Mouse (Mus musculus) fat pad, adult 2 months (tissue): Measurements from ENCODE around the gene Stard7.
A peak's percentile ranks its signal among the peaks of the same experiment; 100 is the strongest.
"Not testable (repeated sequence)": the region's sequence is repeated elsewhere in the genome, so short reads cannot be mapped to it uniquely, and the experiment has no call there.

Experiments used
- DNase-seq: peaks from one replicate; pipeline ENCODE4 v3.0.0-alpha.2; 2011; ENCODE audit warnings: low read depth, low spot score; ENCODE audit errors: extremely low read depth

The Stard7 gene

DNA sequence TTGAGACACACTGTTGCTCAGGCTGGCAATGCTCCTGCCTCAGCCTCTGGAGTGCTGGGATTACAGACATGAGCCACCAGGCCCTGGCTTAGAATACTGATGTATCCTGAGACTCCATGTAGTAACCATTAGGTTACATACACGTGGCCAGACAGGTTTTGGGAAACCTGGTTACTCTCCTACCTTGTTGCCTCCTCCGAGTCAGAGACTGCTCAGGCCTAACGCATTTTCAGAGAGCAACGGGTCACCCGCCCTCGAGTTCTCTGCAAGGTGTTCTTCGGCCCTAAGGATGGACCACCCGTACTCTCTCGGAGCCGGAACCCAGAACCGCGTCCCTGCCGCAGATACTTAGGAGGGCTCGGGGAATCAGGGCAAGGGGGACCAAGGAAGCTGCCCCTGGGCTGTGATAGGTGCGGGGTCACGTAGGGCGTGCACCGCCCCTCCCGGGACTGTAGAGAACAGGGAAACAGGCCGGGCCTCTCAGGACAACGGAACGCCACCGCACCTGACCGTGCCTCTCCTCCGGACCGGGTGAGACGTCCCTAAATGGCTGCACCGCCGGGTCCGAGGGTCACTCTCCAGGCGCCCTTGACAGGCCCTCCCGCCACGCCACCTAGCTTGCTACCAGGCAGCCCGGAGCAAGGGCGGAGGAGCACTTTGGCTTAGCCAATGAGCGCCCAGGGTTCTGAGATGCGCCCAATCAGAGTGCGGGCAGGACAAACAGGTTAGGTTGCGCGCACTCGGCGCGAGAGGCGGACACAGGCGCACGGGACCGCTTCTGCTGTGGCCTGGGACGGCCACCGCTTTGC, at the start of gene Stard7:
Stard7 (plus strand) TSS at position 728 of the 809 bp plus-strand sequence.
- peak; percentile 73 for DNase-seq

DNA sequence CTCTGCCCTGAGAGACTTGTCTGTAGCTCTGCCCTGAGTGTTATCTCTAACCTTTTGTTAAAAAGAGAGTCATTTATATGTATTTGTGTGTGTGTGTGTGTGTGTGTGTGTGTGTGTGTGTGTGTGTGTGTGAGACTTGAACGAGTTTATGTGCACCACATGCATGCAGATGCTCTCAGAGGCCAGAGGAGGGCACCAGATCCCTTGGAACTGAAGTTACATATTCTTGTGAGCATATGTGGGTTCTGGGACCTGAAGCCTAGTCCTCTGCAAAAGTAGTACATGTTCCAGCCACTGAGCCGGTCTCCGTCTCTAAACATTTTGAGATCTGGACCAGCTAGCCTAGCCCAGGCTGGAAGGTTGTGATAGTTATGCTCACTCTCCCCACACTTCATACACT, 44.8 kb upstream of the Stard7 start:
- DNase-seq, result no peak

DNA sequence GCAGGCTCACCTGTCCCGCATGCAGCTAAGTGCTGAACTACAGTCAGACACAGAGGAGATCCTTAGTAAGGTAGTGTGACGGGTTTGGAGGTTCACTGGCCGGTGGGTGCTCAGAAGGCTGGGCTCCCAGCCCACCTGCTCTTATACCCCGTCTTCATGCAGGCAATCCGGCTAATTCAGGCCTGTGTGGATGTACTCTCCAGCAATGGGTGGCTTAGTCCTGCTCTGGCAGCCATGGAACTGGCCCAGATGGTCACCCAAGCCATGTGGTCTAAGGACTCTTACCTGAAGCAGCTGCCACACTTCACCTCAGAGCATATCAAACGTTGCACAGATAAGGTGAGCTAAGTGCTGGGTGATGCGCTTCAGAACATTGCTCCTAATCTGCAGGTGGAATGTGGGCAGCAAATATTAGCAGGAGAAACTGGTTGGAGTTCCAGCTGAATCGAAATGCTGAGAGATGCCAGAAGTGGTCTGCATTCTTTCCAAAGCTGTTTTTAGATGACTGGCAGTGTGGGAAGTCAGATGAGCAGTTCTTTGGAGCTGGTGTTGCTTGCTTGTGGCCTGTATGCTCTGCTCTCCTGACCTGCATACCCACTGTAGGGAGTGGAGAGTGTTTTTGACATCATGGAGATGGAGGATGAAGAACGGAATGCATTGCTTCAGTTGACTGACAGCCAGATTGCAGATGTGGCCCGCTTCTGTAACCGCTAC, 32.0 kb upstream of the Stard7 start:
- DNase-seq, result no peak

DNA sequence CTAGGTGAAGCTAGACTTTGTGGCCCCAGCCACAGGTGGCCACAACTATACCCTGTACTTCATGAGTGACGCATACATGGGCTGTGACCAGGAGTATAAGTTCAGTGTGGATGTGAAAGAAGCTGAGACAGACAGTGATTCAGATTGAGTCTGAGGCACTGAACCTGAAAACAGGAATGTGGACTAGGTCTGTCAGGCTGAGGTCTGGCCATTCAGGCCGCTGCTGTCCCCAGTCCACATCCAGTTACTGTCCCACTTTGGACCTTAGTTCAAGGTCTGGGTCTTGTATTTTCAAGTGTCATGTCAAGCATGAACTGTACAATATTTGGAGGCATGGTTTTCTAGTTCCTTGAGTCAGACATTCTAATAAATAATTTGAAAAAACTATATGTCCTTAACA, 30.0 kb upstream of the Stard7 start:
- DNase-seq, result no peak

DNA sequence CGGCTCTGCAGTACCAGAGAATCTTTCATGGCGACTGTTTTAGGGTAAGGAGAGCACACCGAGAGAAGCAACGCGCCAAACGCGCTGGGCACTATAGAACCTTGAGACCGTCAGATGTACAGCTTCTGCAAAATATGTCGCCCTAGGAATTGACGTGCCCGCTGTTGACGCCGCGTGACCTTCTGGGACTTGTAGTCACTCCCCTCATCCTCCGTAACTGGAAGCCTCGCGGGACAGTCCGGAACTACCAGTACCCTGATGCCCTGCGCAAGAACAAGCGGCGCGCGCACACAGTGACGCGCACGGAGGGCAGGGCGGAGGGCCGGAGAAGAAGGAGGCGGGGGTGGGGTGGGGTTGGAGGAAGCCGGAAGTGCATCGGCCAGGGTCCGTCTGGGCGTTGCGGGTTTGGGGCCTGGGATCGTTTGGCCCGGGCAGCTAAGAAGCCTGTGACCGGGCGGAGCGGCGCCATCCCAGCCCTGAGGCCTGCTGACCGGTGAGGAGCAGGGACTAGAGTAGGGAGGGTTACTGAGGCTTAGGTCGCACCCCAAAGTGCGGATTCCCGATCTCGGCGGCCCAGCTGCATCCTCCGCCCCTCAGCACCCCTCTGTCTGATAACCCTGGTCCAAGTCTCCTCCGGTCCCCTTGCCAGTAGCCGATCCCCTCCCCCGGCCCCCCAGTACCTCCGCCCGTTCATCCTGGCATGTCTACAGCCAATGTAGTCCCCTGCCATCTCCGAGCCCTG, 22.3 kb upstream of the Stard7 start, which contains the start of the genes Ciao1 and Tmem127:
Ciao1 (minus strand) TSS at position 225 of the 742 bp plus-strand sequence.
Tmem127 (plus strand) TSS at position 317 of the 742 bp plus-strand sequence.
- peak; percentile 92 for DNase-seq

DNA sequence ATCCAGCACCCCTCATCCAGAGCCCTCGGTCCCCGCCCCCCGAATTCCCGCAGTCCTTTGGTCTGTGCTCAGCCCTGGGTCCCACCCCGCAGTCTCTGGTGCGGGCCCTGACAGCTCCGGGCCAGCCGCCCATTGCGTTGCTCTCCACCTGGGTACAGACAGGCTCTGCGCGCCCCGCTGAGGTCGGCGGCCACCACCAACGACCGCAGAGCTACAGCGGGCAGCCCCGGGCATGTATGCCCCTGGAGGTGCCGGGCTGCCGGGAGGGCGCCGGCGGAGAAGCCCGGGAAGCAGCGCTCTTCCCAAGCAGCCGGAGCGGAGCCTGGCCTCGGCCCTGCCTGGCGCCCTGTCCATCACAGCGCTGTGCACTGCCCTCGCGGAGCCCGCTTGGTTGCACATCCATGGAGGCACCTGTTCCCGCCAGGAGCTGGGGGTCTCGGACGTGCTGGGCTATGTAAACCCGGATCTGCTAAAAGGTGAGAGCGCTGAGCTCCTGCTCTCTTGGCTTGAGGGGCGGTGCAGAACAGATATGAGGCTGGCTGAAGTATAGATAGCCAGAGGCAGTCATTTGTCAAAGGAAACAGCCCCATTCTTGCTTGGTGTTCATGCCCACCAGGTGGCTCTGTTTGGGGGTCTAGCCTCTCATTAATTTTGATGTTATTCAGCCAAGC, 21.5 kb upstream of the Stard7 start:
- no peak for DNase-seq

DNA sequence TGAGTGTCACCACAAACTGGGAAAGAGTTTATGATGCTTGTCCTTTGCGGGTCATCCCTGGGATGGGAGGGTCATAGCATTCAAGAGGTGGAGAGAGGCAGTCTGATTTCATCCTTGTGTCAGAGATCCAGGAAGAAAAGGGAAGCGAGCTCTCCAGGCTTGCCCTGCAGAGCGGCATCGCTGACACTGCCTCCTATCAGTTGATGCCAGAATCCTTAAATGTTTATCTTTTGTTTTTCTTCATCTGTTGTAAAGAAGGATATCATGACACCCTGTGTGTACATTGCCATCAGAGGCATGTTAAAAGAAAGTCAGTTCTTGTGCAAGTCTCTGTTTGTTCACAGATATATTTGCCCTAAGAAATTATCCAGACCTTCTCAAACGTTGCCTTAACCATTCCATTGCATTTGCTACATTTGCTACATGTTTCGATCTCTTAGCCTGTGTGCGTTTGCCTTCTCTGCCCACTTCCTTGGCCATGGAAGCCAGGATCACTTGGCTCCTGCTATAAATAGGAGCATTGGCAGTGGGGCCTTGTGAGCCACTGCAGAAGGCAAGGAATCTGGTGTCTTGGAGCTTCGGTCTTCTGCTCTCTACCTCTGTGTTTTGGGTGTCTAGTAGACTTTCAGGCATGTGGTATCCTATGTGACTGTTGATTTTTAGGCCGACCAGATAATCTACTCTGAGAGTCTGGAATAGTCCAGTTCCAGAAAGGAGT, 19.6 kb upstream of the Stard7 start:
- no peak for DNase-seq

DNA sequence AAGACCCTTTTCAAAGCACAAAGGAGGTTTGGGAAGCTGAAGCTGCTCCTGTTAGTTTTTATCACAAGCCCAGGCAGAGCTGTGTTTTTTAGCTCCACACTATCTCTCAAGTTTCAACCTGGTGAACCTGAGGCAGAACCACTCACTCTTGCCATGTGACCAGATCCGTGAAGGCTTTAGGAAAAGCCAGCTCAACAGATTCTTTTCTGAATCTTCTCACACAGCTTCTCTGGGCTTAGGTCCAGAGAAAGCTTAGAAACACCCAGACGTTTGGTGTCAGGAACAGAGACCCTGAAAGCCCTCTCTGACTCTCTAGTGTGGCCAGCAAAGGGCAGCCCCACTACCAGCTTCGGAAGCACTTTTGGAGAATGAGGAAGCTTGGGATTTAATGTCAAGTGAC, 18.6 kb upstream of the Stard7 start:
- DNase-seq, result no peak

DNA sequence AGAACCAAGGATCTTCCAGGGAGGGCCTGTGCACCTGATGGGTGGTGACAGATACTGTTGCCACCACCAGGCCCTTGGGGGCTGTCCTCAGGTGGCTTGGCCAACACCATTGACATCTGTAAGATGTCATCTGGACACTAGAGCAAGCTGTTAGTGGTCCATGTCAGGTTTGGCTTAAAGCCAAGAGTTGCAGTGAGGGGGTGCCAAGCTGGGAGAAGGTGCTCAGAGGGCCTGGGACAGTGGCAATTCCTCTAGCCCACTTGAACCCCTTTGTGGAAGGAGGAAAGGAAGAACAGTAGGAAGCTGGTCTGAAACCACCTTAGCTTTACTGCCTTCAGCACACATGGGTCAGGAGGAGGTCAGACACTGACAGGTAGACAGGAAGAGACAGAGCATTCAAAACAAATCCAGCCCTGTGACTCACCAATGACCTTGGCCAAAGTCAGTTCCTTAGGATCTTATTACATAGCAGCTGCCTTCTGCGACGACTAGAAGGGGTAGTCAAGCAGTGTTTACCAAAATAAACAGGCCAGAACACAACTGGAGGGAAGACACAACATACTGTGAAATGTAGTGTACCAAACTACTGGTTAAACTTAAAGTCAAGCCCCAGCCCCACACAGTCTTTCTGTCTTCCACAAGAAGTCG, 18.0 kb upstream of the Stard7 start:
- no peak for DNase-seq

DNA sequence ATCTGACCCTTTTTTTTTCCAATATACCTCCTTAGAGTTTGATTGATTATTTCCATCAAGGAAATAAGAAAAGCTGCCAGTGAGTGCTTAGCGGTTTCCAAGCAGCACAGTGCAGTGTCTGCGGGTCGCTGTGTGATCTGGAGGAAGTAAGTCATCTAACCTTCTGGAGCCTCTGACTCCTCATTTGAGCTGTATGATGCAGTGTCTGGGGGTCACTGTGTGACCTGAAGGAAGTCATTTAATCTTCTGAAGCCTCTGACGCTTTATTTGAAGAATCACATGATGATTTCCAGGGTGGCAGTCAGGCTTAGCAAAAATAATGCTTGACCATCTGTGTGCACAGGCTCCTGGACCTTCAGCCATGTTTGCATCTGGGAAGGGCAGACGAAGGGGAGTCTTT, 17.2 kb upstream of the Stard7 start:
- no peak for DNase-seq

DNA sequence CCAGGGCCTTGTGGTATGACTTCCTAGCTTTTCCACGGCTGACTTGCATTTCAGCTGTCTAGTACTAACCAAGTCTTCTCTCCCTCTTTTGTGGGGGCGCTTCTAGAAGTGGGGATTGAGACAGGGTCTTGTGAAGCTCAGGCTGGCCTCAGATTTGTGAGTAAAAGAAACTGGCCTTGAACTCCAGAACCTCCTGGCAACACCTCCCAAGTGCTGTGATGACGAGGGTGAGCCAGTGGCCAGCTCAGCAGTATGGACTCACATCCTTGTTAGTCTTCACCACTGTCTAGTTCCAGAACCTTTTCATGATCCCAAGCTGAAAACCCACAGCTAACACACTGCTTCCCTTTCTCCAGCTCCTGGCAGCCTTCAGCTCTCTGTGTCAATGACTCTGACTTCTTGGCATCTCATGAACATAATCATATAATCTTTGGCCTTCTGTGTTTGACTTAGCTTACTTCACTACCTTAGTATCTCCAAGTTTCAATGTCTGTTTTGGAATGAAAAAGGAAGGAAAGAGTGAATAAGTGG, 15.3 kb upstream of the Stard7 start:
- DNase-seq, result no peak

DNA sequence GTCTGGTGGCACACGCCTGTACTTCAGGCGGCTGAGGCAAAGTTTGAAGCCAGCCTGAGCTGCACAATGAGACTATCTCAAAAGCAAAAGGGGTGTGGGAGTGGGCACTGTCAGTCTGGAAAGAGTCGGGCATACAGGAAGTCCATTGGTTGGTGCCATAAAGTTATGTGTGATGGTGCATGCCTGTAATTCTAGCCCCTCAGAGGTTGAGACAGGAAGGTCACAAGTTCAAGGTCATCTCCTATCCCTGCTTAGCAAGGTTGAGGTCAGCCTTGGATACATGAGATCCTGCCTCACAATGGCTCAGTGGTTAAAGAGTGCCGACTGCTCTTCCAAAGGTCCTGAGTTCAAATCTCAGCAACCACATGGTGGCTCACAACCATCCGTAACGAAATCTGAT, 14.7 kb upstream of the Stard7 start:
- DNase-seq, result no peak

DNA sequence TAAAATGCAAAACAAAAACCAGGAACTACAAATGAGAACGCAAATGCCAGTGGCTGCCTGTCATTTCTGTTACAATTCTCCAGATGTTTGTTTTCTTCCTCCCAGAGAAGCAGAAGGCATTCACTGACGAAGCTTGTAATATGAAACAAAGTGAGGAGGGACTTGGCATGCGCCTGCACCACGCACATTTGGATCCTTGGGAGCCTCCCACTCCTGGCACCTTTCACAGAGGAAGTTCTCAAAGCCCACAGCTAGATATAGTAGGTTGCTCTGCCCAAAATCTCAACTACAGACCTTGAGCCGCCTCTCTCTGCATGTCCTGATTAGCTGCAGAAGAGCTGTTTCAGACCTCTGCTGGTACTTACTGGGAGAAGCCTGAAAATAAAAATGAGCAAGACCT, 10.7 kb upstream of the Stard7 start:
- DNase-seq, result no peak

DNA sequence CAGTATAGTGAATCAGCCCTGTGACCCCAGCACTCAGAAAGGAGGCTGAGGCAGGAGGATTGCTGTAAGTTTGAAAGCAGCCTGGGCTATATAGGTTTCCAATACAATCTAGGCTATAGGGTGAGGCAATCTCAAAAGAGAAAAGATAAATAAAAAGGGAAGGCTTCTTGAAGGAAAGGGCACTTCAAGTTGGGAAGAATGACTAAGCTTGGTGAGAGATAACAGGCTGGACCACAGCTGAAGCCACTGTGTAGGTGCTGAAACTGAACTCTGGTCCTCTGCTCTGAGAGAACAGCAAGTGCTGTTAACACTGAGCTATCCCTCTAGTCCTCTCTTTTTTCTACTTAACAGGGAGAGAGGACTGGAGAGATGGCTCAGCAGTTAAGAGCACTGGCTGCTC, 7.5 kb upstream of the Stard7 start:
- no peak for DNase-seq

DNA sequence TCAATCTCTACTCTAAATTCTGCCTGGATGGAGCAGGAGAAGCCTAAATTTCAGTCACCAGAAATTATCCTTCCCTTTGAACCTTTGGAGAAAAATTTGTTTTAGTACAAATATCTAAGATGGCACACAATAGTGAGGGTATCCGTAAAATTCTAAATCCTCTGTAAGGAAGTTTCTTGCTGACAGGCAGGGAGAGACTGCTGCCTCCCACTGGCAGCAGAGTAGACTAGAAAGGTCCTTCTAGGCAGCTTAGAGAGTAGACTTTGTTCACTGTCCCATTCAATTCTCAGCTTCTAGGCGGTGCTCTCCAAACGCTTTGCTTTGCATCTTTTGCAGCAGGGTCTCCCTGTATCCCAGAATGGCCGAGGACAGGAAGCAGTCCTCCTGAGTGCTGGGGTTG, 2.2 kb upstream of the Stard7 start:
- no peak for DNase-seq

DNA sequence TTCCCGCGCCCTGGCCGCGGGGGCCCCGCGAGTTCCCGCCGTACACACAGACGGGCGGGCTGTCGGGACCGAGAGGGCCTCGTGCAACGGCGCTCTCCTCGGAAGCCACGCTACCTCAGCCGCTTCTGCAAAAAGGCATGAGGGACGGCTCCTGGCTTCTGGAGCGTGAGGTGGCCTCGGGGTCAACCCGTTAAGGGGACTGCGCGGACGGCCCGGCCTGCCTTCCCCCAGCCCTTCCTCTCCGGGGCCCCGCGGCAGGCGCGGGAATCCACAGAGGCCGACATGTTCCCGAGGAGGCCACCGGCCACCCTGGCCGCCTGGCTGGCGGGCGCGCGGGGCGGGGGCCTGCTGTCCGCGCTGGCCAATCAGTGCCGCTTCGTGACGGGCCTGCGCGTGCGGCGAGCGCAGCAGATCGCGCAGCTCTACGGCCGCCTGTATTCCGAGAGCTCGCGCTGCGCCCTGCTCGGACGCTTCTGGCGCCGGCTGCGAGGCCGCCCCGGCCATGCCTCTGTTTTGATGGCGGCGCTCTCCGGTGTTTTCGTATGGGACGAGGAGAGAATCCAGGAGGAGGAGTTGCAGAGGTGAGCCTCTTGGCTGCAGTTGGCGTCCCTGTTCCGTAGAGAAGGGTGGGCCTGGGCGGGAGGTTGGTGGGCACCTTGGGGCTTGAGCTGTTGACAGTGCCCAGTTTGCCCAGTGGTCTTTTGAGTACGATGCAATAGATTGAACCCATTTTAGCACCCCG, 453 bp downstream of the Stard7 start:
- DNase-seq, result no peak

DNA sequence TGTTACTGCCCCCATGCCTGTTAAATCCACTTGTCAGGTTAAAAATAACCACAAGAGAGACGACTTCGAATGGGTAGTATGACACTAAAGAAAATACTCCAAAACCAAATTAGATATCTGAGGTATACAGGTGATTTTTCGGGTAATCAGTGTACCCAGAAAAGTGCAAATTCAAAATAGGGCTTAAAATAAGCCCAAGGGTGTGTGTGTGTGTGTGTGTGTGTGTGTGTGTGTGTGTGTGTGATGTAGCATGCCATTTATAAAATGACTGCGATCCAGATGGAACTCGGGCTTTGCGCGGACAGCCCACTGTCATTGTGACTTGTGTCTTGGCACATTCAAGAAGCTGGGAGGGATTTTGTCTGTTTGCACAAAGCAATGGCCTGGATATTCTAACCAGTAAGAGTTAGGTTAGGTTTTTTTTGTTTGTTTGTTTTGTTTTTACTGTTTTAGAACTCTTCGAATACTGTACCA, 1.1 kb downstream of the Stard7 start:
- DNase-seq, result no peak

DNA sequence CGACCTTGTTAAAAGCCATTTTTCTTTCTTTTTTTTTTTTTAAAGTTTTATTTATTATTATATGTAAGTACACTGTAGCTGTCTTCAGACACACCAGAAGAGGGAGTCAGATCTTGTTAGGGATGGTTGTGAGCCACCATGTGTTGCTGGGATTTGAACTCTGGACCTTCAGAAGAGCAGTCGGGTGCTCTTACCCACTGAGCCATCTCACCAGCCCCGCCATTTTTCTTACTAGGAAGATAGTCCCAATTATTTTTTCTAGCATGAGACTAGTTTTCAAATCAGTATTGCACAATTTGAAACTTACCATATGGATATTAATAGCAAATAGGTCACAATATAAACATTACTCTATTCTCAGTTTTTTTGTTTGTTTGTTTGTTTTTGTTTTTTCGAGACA, 2.0 kb downstream of the Stard7 start:
- DNase-seq, result not testable (repeated sequence)

DNA sequence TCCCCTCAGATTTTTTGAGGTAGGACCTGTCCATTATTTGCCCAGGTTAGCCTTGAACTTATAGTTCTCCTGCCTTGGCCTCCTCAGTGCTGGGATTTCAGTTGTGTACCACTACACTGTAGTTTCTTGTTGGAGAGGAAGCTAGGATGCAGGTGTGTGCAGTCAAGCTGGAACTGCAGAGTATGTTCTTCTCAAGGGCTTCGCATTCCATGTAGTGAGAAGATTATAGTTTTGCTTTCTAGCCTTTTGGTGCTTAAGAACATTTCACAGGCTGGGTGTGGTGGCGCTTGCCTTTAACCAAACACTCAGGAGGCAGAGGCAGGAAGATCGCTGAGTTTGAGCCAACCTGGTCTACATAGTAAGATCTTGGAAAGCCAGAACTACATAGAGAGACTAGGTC, 2.8 kb downstream of the Stard7 start:
- no peak for DNase-seq
